Mouse (Mus musculus) olfactory bulb, adult 2 months (tissue): Measurements from ENCODE around the gene Lingo2.

Source experiments
- CTCF ChIP-seq: fragments of 200-500 bp; IDR thresholded peaks from 2 replicates; pipeline ENCODE4 v1.5.1; 2012; ENCODE audit warnings: low read depth, mild to moderate bottlenecking, low read length, moderate library complexity; ENCODE audit not compliant: insufficient read depth
- POLR2A ChIP-seq: fragments of 200-500 bp; IDR thresholded peaks from 2 replicates; pipeline ENCODE4 v1.6.1; 2012; ENCODE audit warnings: mild to moderate bottlenecking, low read depth, low read length, moderate library complexity; ENCODE audit not compliant: insufficient read depth

DNA sequence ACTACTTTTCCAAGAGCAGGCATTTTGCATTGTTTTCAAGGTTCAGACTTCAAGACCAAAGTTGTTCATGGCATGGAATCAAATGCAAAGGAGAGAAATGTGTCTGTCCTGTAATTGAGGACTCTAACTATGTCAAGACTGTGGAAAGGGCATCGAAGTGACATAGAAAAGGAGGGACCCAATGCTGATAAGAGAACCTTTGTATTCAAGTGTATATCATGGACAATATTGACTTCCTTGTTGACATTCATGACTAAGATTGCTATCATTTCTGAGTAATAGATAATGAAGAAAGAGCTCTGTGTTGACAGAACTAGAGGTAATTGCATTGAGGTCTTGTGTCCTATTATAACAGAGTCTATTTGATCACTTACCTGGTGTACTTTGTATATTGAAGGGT is 390.6 kb downstream of the Lingo2 start:
- TF ChIP-seq CTCF (no peak), POLR2A (no peak)
